Mouse (Mus musculus) ES-Bruce4 (cell line): ENCODE measurements around the gene Flad1.

Experiments
- CTCF ChIP-seq: IDR thresholded peaks from one replicate; pipeline ENCODE4 v1.8.1; 2011; ENCODE audit warnings: low read depth, low read length
- EP300 ChIP-seq: IDR thresholded peaks from 2 replicates; pipeline ENCODE4 v1.6.1; 2011; ENCODE audit warnings: low read depth, low read length; ENCODE audit not compliant: insufficient read depth
- POLR2A ChIP-seq: IDR thresholded peaks from one replicate; pipeline ENCODE4 v1.8.1; 2011; ENCODE audit warnings: low read length; ENCODE audit not compliant: insufficient read depth

- TF ChIP-seq CTCF: no peak
- TF ChIP-seq POLR2A: no peak
- TF ChIP-seq EP300: no peak
Observed at GRCm38 (mm10) chr3:89382950-89383349, 28.7 kb downstream of the Flad1 start.
